Mouse (Mus musculus) G1E-ER4 (cell line): ENCODE measurements at regions not wholly inside any gene's neighbourhood (a gene's known extent, or its start where the extent isn't known, plus 50 kb on each side); places are given as distances from the start of the nearest gene placed in this dataset.

Experiments
- GATA1 ChIP-seq: IDR thresholded peaks from one replicate; pipeline ENCODE4 v1.8.0; 2012; ENCODE audit warnings: low read length, inconsistent platforms

- no peak for TF ChIP-seq GATA1
These were observed 163.7 kb upstream of the Bcor start for GRCm38 (mm10) chrX:12323812-12324211.

GRCm38 (mm10) chrX:12327464-12327863 is 167.3 kb upstream of the Bcor start:
- TF ChIP-seq GATA1, result no peak

- TF ChIP-seq GATA1, result no peak
These were observed 180.4 kb upstream of the Bcor start for GRCm38 (mm10) chrX:12340561-12340960.

- TF ChIP-seq GATA1, result no peak
These were observed 181.3 kb upstream of the Bcor start for GRCm38 (mm10) chrX:12341356-12341965.

GRCm38 (mm10) chrX:12344805-12345555 is 184.8 kb upstream of the Bcor start:
- TF ChIP-seq GATA1, result no peak

GRCm38 (mm10) chrX:12346856-12347255 is 186.7 kb upstream of the Bcor start:
- no peak for TF ChIP-seq GATA1

- no peak for TF ChIP-seq GATA1
These were observed 188.0 kb upstream of the Bcor start for GRCm38 (mm10) chrX:12348117-12348516.

GRCm38 (mm10) chrX:12354875-12355274 is 194.7 kb upstream of the Bcor start:
- no peak for TF ChIP-seq GATA1

GRCm38 (mm10) chrX:12358026-12358425 is 197.9 kb upstream of the Bcor start:
- no peak for TF ChIP-seq GATA1

- TF ChIP-seq GATA1, result no peak
These were observed 205.6 kb upstream of the Bcor start for GRCm38 (mm10) chrX:12365582-12366323.

- no peak for TF ChIP-seq GATA1
These were observed 206.6 kb upstream of the Bcor start for GRCm38 (mm10) chrX:12366801-12367200.

- TF ChIP-seq GATA1, result no peak
These were observed 213.5 kb upstream of the Bcor start for GRCm38 (mm10) chrX:12373670-12374069.

GRCm38 (mm10) chrX:12375796-12376195 is 211.8 kb upstream of the Atp6ap2 start:
- no peak for TF ChIP-seq GATA1

GRCm38 (mm10) chrX:12376238-12376980 is 211.2 kb upstream of the Atp6ap2 start:
- TF ChIP-seq GATA1, result no peak

GRCm38 (mm10) chrX:12377441-12377840 is 210.2 kb upstream of the Atp6ap2 start:
- TF ChIP-seq GATA1, result no peak

- no peak for TF ChIP-seq GATA1
These were observed 195.3 kb upstream of the Atp6ap2 start for GRCm38 (mm10) chrX:12392145-12392825.
